Mouse (Mus musculus) C2C12 (cell line): ENCODE measurements around the gene Zfp85. TPM values are rescaled to one million over a fixed set of nuclear protein-coding genes. Genes with fewer than 3 reads are reported as not detected.
"Not testable (repeated sequence)": the region's sequence is repeated elsewhere in the genome, so short reads cannot be mapped to it uniquely, and the experiment has no call there.

Experiments used
- H3K27me3 ChIP-seq: one replicate; pipeline ENCODE4 v1.6.1; 2011; ENCODE audit not compliant: control insufficient read depth, insufficient read depth, insufficient read length
- H3K36me3 ChIP-seq: one replicate; pipeline ENCODE4 v1.6.1; 2011; ENCODE audit not compliant: control insufficient read depth, insufficient read depth
- H3K4me3 ChIP-seq: one replicate; pipeline ENCODE4 v1.5.1; 2011; ENCODE audit warnings: mild to moderate bottlenecking, control low read depth; ENCODE audit not compliant: poor library complexity, insufficient read depth, severe bottlenecking
- H3K79me2 ChIP-seq: one replicate; pipeline ENCODE4 v1.6.1; 2011; ENCODE audit not compliant: control insufficient read depth, insufficient read depth
- H3K79me3 ChIP-seq: one replicate; pipeline ENCODE4 v1.6.1; 2011; ENCODE audit warnings: low read depth, control low read depth
- H3ac ChIP-seq: one replicate; pipeline ENCODE3; 2011; ENCODE audit warnings: low read depth; ENCODE audit not compliant: control insufficient read depth, insufficient read length
- CEBPB ChIP-seq: IDR thresholded peaks from one replicate; pipeline ENCODE4 v1.6.1; 2011; ENCODE audit warnings: low read depth, mild to moderate bottlenecking, control low read depth, moderate library complexity
- CTCF ChIP-seq: IDR thresholded peaks from one replicate; pipeline ENCODE4 v1.5.1; 2011; ENCODE audit not compliant: control insufficient read depth, insufficient read depth, insufficient read length
- FOSL1 ChIP-seq: IDR thresholded peaks from one replicate; pipeline ENCODE4 v1.8.0; 2011; ENCODE audit warnings: mild to moderate bottlenecking, low read length; ENCODE audit not compliant: poor library complexity, insufficient read depth, severe bottlenecking
- MAX ChIP-seq: IDR thresholded peaks from one replicate; pipeline ENCODE4 v1.6.1; 2011; ENCODE audit warnings: mild to moderate bottlenecking, control low read depth
- MYOD1 ChIP-seq: IDR thresholded peaks from one replicate; pipeline ENCODE4 v1.6.1; 2011; ENCODE audit warnings: low read depth; ENCODE audit not compliant: control insufficient read depth, insufficient read length
- MYOG ChIP-seq: IDR thresholded peaks from one replicate; pipeline ENCODE4 v1.6.1; 2011; ENCODE audit not compliant: control insufficient read depth, insufficient read length; ENCODE audit errors: extremely low read depth
- USF1 ChIP-seq: IDR thresholded peaks from one replicate; pipeline ENCODE4 v1.6.1; 2011; ENCODE audit warnings: low read depth, mild to moderate bottlenecking, control low read depth, moderate library complexity
- polyA plus RNA-seq: library from polyadenylated mRNA; unstranded; fragments of >200 nt; fragmentation: generic; extraction: Trizol; gene quantifications from one replicate; pipeline ENCODE4 v1.2.1, GENCODE M21; 2012; ENCODE audit warnings: missing spikeins

The Zfp85 gene
- polyA plus RNA-seq, 1 experiment: 0.51 TPM

DNA sequence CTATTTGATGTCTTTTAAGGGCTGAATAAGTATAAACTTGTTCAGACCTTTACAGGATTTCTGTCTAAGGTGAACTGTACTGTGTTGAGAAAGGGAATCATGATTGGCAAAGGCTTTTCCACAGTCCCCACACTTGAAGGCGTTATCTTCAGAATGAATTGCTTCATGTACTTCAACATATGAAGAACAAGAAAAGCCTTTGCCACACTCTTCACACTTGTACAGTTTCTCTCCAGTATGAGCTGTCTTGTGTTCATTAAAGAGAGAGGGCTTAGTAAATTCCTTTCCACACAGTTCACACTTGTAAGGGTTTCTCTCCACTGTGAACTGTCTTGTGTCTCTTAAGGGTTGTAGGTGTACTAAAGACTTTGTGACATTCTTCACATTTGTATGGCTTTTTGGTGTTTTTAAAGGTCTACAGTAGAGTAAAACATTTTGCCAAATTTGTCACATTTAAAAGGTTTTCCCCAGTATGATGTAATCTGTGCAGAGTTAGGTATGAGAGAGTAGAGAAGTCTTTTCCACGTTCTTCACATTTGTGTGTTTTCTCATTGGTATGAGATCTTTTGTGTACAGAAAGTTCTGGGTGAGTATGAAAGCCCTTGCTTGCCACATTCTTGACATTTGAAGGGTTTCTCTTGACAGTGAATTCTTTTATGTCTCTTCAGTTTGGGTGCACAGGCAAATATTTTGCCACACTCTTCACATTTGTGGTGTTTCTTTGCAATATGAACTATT lies 8.2 kb upstream of the Zfp85 start:
- Histone ChIP-seq H3K79me2 (no peaks in the 10 kb centered on the region), H3K79me3 (no peaks in the 10 kb centered on the region), H3K36me3 (no peaks in the 10 kb centered on the region), H3ac (no peak overlapping the region), H3K4me3 (no peak overlapping the region), H3K27me3 (no peaks in the 10 kb centered on the region)
- TF ChIP-seq MAX (no peak), USF1 (no peak), FOSL1 (no peak), CEBPB (no peak), MYOG (no peak), MYOD1 (no peak), CTCF (no peak)

DNA sequence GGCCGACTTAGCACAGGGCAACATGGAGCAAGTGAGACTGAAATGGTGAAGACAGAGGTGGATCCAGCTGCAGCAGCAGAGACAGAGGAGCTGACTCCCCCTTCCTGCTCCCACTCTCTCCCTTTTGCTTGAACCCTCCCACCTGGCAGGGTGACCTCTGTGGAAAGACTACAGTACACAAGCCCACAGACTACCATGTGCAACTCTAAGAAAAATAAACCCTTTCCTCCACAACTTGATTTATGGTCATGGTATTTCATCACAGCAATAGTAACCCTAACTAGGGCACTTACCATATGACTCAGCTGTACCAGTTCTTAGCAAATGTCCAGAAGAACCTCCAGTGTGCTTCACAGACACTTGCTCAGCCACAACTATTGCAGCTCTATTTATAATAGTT lies 4.9 kb upstream of the Zfp85 start:
- TF ChIP-seq CTCF (no peak), FOSL1 (no peak), CEBPB (no peak), MYOG (no peak), MYOD1 (no peak), MAX (no peak), USF1 (no peak)
- Histone ChIP-seq H3K27me3 (no peaks in the 10 kb centered on the region), H3K79me2 (no peaks in the 10 kb centered on the region), H3K79me3 (no peaks in the 10 kb centered on the region), H3K4me3 (no peak overlapping the region), H3ac (no peak overlapping the region), H3K36me3 (no peaks in the 10 kb centered on the region)

DNA sequence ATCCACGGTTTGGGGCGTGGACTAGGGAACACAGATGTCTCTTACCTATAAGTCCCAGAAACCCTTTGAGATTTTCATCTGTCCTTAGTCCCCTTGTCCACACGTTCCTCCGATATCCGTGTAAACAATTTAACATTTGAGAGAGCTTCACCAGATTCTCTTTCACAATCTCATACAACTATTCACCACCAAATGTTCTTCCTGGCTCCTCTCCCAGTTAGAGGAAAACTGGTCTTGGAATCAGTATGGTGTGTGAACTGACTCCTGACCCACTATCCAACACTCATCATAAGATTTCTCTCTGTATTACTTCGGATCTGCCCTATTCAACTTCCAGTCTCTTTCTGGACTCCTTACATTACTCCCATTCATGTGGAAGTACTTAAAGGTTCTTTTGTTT lies 733 bp upstream of the Zfp85 start:
- H3K36me3 ChIP-seq: no peaks in the 10 kb centered on the region
- H3K79me3 ChIP-seq: no peaks in the 10 kb centered on the region
- no peaks in the 10 kb centered on the region for H3K79me2 ChIP-seq
- TF ChIP-seq CTCF (no peak), MYOD1 (no peak), FOSL1 (no peak), USF1 (no peak)
- H3ac ChIP-seq: no peak overlapping the region
- H3K4me3 ChIP-seq: no peak overlapping the region
- H3K27me3 ChIP-seq: no peaks in the 10 kb centered on the region

DNA sequence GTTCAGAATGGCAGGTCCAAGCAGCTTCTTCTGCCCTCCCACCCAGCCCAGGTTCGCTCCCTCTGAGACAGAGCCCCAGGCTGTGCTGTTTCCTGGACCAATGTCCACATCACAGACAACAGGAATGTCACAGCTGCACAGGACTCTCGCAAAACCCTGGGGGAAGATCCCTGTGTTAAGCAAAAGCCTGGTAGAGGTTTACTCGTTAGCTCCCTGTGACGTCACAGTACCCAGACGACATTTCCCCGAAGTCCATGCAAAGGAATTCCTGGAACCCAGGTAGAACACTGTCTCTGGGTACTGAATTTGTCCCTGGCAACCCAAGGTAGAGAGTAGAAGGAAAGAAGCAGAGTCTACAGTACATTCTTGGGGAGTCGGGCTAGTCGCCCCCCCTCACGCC lies 11.1 kb downstream of the Zfp85 start:
- H3K36me3 ChIP-seq: peaks cover 4% of the 10 kb centered on the region
- no peak overlapping the region for H3ac ChIP-seq
- H3K27me3 ChIP-seq: no peaks in the 10 kb centered on the region
- H3K79me3 ChIP-seq: no peaks in the 10 kb centered on the region
- H3K4me3 ChIP-seq: no peak overlapping the region
- no peaks in the 10 kb centered on the region for H3K79me2 ChIP-seq
- TF ChIP-seq MYOG: no peak
- no peak for TF ChIP-seq FOSL1
- TF ChIP-seq MYOD1: no peak
- TF ChIP-seq MAX: no peak
- no peak for TF ChIP-seq CTCF
- no peak for TF ChIP-seq USF1
- TF ChIP-seq CEBPB: no peak

DNA sequence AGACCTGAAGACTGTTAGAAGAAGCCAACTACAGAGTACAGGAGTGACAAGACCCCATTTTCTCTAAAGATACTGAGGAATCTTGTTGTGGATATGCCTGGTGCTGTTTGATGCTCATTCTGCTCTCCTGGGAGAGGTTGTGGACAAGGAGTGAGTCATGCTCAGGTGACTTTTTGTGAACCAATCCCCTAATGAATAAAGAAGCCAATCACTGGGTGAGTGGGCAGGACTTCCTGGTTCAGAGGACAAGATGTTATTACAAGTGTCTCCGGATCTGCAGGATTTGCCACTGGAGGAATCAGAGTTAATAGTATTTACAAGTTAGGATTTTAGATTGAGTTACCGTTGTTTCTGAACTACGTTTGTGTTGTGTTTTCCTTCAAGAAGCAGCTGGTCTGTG lies 12.1 kb downstream of the Zfp85 start:
- no peaks in the 10 kb centered on the region for H3K79me2 ChIP-seq
- TF ChIP-seq MYOD1 (no peak), CEBPB (no peak), CTCF (no peak)
- H3K79me3 ChIP-seq: no peaks in the 10 kb centered on the region
- H3ac ChIP-seq: no peak overlapping the region
- H3K27me3 ChIP-seq: no peaks in the 10 kb centered on the region
- no peaks in the 10 kb centered on the region for H3K36me3 ChIP-seq
- H3K4me3 ChIP-seq: no peak overlapping the region

DNA sequence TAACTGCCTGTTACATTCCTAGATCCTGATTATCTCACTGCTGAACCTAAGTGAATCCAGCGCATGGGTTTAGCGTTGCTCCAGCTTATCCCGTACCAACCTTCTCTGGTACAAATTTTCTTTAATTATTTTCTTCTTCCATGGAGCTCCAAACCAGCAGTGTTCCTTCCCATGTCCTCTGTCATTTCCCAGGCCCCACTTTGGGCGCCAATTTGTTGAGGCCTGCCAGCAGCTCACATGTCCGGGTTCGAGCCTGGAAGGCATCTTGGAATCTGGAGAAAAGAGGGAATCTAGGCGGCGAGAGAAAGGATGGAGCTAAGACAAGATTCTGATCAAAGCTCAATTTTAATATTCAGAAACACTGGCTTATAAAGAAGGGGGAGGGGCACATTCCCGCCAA lies 20.6 kb downstream of the Zfp85 start:
- H3K4me3 ChIP-seq, H3K79me2 ChIP-seq, H3ac ChIP-seq, H3K79me3 ChIP-seq, H3K27me3 ChIP-seq, H3K36me3 ChIP-seq: not testable (repeated sequence)

DNA sequence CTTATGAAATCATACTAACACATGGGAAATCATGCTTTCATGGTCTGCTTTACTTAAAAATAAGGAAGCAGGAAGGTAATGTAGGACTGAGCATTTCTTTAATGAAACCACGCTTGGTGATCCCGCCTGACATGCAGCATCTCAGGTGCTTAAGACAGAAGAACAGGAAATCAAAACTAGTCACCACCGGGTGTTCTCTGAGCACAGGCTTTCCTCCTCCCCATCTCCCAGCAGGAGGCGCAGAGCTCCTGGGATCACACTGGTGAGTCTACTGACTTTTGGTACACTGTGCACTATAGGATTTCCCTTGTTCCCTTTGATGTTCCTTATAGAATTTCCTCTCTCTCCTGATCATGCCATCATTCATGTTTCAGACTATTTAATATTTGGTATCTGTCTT lies 25.6 kb downstream of the Zfp85 start:
- not testable (repeated sequence) for H3K36me3 ChIP-seq, H3ac ChIP-seq, H3K79me2 ChIP-seq, H3K27me3 ChIP-seq, H3K79me3 ChIP-seq
- H3K4me3 ChIP-seq: peak overlapping the region; percentile 23
